Mouse (Mus musculus): ENCODE results near the gene Cdyl. TPM values are rescaled to one million over a fixed set of nuclear protein-coding genes. Genes with fewer than 3 reads are reported as not detected.

Gene Cdyl
- polyA plus RNA-seq, 1 experiment: 41.1 TPM

DNA sequence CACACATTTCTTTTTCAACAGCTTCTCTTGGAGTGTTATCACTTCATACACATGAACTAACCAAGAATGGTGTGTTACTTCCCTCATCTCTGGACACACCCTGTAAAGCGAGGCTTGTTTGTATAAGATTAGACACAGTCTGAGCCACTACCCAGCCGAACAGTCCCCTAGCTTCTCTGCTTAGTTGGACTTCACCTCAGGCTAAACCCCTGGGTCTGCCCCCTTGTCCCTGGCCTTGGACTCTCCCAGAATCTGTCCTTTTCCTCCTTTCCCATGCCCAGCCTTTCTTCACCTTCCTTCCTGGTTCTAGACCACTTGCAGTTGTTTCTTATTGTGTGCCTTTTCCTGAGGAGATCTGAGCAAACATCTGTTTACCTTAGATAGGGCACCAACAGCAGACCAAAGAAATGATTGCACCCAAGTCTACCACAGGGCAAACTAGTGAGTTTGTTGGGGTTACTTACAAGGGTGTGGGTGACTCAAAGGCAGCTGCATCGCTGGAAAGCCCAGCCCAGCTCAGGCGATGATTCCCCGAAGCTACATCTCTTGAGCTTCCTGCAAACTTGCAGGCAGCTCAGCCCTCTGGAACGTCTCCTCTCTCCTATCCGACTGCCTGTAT, 17.9 kb downstream of the Cdyl start:
- Histone ChIP-seq H3K4me1 (ENCODE audit: control insufficient read depth, insufficient read depth, low read length) (no peaks in the 10 kb centered on the region), H3K9me3 (replicated peaks; ENCODE audit: control insufficient read depth, insufficient read depth, low read length, poor library complexity, severe bottlenecking) (no peaks in the 10 kb centered on the region), H3K27ac (ENCODE audit: insufficient read depth, low read length) (no peak overlapping the region), H3K27me3 (ENCODE audit: control insufficient read depth, insufficient read depth, low read length, poor library complexity, severe bottlenecking) (no peaks in the 10 kb centered on the region), H3K4me3 (ENCODE audit: low read depth, low read length) (no peak overlapping the region), H3K36me3 (ENCODE audit: control insufficient read depth, insufficient read depth, low read length, poor library complexity, severe bottlenecking) (no peaks in the 10 kb centered on the region), H3K9ac (ENCODE audit: low read depth, poor library complexity, severe bottlenecking) (no peak overlapping the region)
- TF ChIP-seq CTCF (IDR thresholded peaks at IDR 0.05; ENCODE audit: low read depth, low read length) (no peak), EP300 (IDR thresholded peaks at IDR 0.05; ENCODE audit: insufficient read depth, low read depth, low read length) (no peak)

DNA sequence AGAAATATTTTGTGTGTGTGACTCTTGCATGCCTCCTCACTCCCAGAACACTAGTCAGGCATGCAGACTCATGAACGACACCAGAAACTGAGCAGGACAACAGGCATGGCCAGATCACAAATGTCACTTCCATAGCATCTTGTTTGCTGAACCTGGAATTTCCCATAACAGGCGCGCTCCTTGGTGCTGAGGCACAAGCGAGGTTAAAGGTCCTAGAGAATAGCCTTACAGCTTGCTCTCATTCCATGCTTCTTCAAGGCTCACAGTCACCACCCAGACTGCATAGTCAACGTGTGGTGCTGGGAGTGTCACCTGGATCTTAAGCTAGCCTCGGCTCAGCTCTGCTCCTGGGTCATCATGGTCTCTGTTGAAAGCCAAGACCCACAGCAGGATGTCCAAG, 19.1 kb downstream of the Cdyl start:
- H3K9me3 ChIP-seq (replicated peaks; ENCODE audit: control insufficient read depth, insufficient read depth, low read length, poor library complexity, severe bottlenecking): no peaks in the 10 kb centered on the region

DNA sequence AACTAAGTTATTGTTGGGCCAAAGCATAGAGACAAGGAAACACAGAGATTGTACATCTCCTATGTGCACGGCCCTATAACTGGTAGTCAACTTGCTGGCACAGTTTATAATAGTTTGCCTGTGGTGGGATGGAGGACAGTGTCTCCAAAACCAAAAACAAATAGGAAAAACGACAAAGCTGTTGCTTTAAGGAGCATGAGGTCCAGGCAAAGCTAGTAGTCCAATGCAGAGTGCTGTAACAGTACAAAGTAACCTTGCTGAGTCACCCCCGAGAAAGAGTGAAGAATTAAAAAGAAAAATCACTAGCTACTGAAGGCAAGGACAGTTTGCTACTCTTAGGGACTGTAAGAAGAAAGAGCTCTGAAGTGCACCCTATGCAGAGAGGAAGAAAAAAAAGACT, 21.7 kb downstream of the Cdyl start:
- no peaks in the 10 kb centered on the region for H3K36me3 ChIP-seq (ENCODE audit: control insufficient read depth, insufficient read depth, low read length, poor library complexity, severe bottlenecking)
- no peak overlapping the region for H3K27ac ChIP-seq (ENCODE audit: insufficient read depth, low read length)
- H3K27me3 ChIP-seq (ENCODE audit: control insufficient read depth, insufficient read depth, low read length, poor library complexity, severe bottlenecking): no peaks in the 10 kb centered on the region
- H3K4me1 ChIP-seq (ENCODE audit: control insufficient read depth, insufficient read depth, low read length): no peaks in the 10 kb centered on the region
- no peak overlapping the region for H3K9ac ChIP-seq (ENCODE audit: low read depth, poor library complexity, severe bottlenecking)
- no peak for TF ChIP-seq CTCF (IDR thresholded peaks at IDR 0.05; ENCODE audit: low read depth, low read length)
- no peak for TF ChIP-seq EP300 (IDR thresholded peaks at IDR 0.05; ENCODE audit: insufficient read depth, low read depth, low read length)
- TF ChIP-seq POLR2A (IDR thresholded peaks at IDR 0.05; ENCODE audit: insufficient read depth, low read length): no peak
- no peak overlapping the region for H3K4me3 ChIP-seq (ENCODE audit: low read depth, low read length)
- H3K9me3 ChIP-seq (replicated peaks; ENCODE audit: control insufficient read depth, insufficient read depth, low read length, poor library complexity, severe bottlenecking): no peaks in the 10 kb centered on the region

More for the DNA sequence above, 19.1 kb downstream of the Cdyl start:
- Histone ChIP-seq H3K27ac (ENCODE audit: insufficient read depth, low read length) (no peak overlapping the region), H3K4me1 (ENCODE audit: control insufficient read depth, insufficient read depth, low read length) (no peaks in the 10 kb centered on the region), H3K9ac (ENCODE audit: low read depth, poor library complexity, severe bottlenecking) (no peak overlapping the region), H3K36me3 (ENCODE audit: control insufficient read depth, insufficient read depth, low read length, poor library complexity, severe bottlenecking) (no peaks in the 10 kb centered on the region), H3K4me3 (ENCODE audit: low read depth, low read length) (no peak overlapping the region), H3K27me3 (ENCODE audit: control insufficient read depth, insufficient read depth, low read length, poor library complexity, severe bottlenecking) (no peaks in the 10 kb centered on the region)
- no peak for TF ChIP-seq POLR2A (IDR thresholded peaks at IDR 0.05; ENCODE audit: insufficient read depth, low read length)
- TF ChIP-seq CTCF (IDR thresholded peaks at IDR 0.05; ENCODE audit: low read depth, low read length): no peak
- TF ChIP-seq EP300 (IDR thresholded peaks at IDR 0.05; ENCODE audit: insufficient read depth, low read depth, low read length): no peak

GRCm38 (mm10) chr13:35686273-35686672, 26.6 kb downstream of the Cdyl start:
- Histone ChIP-seq H3K4me1 (ENCODE audit: control insufficient read depth, insufficient read depth, low read length) (no peaks in the 10 kb centered on the region), H3K9me3 (replicated peaks; ENCODE audit: control insufficient read depth, insufficient read depth, low read length, poor library complexity, severe bottlenecking) (no peaks in the 10 kb centered on the region), H3K27ac (ENCODE audit: insufficient read depth, low read length) (no peak overlapping the region), H3K27me3 (ENCODE audit: control insufficient read depth, insufficient read depth, low read length, poor library complexity, severe bottlenecking) (no peaks in the 10 kb centered on the region), H3K4me3 (ENCODE audit: low read depth, low read length) (no peak overlapping the region), H3K9ac (ENCODE audit: low read depth, poor library complexity, severe bottlenecking) (no peak overlapping the region), H3K36me3 (ENCODE audit: control insufficient read depth, insufficient read depth, low read length, poor library complexity, severe bottlenecking) (no peaks in the 10 kb centered on the region)
- no peak for TF ChIP-seq POLR2A (IDR thresholded peaks at IDR 0.05; ENCODE audit: insufficient read depth, low read length)
- TF ChIP-seq EP300 (IDR thresholded peaks at IDR 0.05; ENCODE audit: insufficient read depth, low read depth, low read length): no peak
- TF ChIP-seq CTCF (IDR thresholded peaks at IDR 0.05; ENCODE audit: low read depth, low read length): no peak

- Histone ChIP-seq H3K27ac (ENCODE audit: insufficient read depth, low read length) (no peak overlapping the region), H3K27me3 (ENCODE audit: control insufficient read depth, insufficient read depth, low read length, poor library complexity, severe bottlenecking) (no peaks in the 10 kb centered on the region), H3K4me1 (ENCODE audit: control insufficient read depth, insufficient read depth, low read length) (no peaks in the 10 kb centered on the region)
These were observed 29.9 kb downstream of the Cdyl start for GRCm38 (mm10) chr13:35689560-35689959.

DNA sequence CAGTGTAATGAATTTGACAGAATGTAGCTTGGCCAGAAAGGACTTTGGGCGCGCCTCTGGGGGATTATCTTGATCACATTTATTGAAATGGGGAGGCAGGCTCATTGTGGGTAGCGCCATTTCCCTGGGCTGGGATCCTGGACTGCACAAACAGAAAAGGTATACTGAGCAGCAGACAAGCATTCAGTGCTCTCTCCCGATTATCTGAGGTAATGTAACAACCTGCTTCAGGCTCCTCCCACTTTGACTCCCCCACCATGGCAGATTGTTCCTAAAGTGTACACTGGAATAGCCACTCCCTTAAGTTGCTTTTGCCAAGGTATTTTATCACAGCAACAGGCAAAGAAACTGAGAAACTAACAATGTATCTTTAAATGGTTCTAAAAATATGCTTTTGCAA, 58.0 kb downstream of the Cdyl start:
- Histone ChIP-seq H3K9me3 (replicated peaks; ENCODE audit: control insufficient read depth, insufficient read depth, low read length, poor library complexity, severe bottlenecking) (no peaks in the 10 kb centered on the region), H3K4me3 (ENCODE audit: low read depth, low read length) (no peak overlapping the region), H3K36me3 (ENCODE audit: control insufficient read depth, insufficient read depth, low read length, poor library complexity, severe bottlenecking) (no peaks in the 10 kb centered on the region), H3K27me3 (ENCODE audit: control insufficient read depth, insufficient read depth, low read length, poor library complexity, severe bottlenecking) (no peaks in the 10 kb centered on the region), H3K4me1 (ENCODE audit: control insufficient read depth, insufficient read depth, low read length) (no peaks in the 10 kb centered on the region), H3K9ac (ENCODE audit: low read depth, poor library complexity, severe bottlenecking) (no peak overlapping the region), H3K27ac (ENCODE audit: insufficient read depth, low read length) (no peak overlapping the region)
- no peak for TF ChIP-seq POLR2A (IDR thresholded peaks at IDR 0.05; ENCODE audit: insufficient read depth, low read length)
- no peak for TF ChIP-seq EP300 (IDR thresholded peaks at IDR 0.05; ENCODE audit: insufficient read depth, low read depth, low read length)
- TF ChIP-seq CTCF (IDR thresholded peaks at IDR 0.05; ENCODE audit: low read depth, low read length): no peak

More at GRCm38 (mm10) chr13:35689560-35689959, 29.9 kb downstream of the Cdyl start:
- Histone ChIP-seq H3K4me3 (ENCODE audit: low read depth, low read length) (no peak overlapping the region), H3K36me3 (ENCODE audit: control insufficient read depth, insufficient read depth, low read length, poor library complexity, severe bottlenecking) (no peaks in the 10 kb centered on the region), H3K9ac (ENCODE audit: low read depth, poor library complexity, severe bottlenecking) (no peak overlapping the region), H3K9me3 (replicated peaks; ENCODE audit: control insufficient read depth, insufficient read depth, low read length, poor library complexity, severe bottlenecking) (no peaks in the 10 kb centered on the region)
- TF ChIP-seq EP300 (IDR thresholded peaks at IDR 0.05; ENCODE audit: insufficient read depth, low read depth, low read length): no peak

Measured in ES-Bruce4 (cell line).